Mouse (Mus musculus) layer of hippocampus, postnatal 36 days (tissue): Measurements from ENCODE around the gene Mvb12b. TPM values are rescaled to one million over a fixed set of nuclear protein-coding genes. Genes with fewer than 3 reads are reported as not detected.

ENCODE experiments used
- DNase-seq, 2 experiments: peaks; one replicate each; pipeline ENCODE4 v3.0.0; 2022
- total RNA-seq, 2 experiments: library from RNA; stranded (reverse); gene quantifications; 2 replicates each; pipeline ENCODE4 v1.2.3; 2021

Gene Mvb12b
- total RNA-seq, 2 experiments from 2014 or later = 91.3 to 91.5 TPM

DNA sequence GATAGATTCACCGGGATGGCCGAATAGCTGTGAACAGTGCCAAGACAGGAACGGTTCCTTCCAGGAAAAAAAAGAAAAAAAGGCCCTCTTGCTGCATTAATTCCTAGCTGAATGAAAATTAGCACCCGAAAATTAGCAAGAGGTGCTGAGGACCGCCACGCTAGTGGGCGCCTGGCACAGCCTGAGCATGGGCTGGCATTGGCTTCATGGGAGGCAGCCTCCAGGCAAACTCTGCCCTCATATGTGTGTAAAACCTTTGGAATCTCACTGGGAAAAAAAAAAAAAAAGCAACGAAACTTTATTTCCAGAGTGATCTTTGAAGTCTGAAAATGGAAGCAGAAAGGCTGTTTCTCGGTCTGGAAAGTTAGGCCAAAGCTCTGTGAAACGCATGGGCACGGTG, 110.7 kb downstream of the Mvb12b start:
- no peak for DNase-seq

DNA sequence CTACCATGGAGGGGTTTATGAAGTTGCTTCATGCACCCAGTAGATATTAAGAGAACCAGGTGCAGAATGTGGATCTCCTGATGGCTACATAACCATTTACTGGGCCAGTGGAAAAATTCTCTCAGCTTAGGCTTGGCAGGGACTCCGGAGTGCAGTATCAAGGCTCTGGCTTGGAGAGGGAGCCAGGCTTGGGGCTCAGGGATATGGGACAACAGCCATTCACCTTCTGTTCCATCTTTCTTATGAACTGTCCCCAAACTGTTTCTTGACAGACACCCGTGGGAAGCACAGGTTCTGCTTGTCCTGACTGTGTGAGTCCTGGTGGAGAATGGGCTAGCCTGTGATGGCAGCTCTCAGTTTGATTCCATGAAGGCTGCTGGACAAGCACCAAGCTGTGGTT, 112.9 kb downstream of the Mvb12b start:
- no peak for DNase-seq

DNA sequence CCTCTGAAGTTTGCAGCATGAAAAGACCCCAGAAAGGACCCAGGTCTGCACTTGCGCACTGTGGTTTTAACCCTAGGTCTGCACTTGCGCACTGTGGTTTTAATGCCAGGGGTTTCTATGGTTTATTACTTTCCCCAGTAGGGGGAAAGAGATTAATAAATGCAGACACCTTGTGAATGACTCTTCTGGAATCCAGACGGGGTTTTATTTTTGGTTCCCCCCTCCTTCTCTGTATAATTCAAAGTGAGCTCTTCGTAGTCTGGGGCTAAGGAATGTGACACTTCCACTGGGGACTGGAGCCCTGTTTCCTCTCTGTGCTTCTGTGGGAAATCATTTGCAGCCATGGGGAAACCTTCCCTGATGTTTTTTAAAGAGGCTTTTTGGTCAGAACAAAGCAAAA, 113.6 kb downstream of the Mvb12b start:
- no peak for DNase-seq

DNA sequence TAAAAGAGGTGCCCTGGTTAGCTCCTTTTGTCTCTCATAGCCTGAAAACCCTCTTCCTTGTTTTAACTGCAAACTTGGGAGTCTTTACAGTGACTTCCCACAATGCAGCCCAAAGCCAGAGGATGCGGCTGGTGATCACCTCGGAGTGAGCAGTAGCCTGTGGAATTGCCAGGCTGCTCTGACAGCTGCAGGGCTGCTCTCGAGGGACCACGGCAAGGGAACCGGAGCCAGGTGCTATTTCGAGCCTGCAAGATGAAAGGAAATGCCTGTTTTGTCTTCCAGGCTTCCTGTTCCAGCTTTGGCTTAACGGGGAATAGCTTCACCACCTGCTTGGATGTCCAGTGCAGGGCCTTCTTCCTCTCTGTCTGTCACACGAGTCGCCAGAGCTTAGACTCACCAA, 115.3 kb downstream of the Mvb12b start:
- no peak for DNase-seq

DNA sequence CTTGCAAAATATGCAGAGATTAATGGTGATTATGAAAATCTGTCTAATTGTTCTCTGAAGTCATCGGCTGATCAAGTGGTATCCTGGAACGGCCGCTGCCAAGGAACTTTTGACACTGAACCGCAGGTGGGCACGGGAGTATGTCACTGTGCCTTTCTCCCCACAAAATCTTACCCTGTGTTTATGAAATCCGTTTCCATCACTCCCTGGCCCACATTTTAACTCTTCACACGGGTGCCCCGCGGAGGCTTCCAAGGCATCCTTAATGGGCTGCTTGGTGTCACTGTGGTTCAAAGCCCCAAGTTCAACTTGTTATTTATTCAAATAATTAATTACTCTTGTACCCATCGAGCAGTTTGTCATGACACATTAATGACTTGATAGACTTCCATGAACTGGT, 116.4 kb downstream of the Mvb12b start:
- no peak for DNase-seq

DNA sequence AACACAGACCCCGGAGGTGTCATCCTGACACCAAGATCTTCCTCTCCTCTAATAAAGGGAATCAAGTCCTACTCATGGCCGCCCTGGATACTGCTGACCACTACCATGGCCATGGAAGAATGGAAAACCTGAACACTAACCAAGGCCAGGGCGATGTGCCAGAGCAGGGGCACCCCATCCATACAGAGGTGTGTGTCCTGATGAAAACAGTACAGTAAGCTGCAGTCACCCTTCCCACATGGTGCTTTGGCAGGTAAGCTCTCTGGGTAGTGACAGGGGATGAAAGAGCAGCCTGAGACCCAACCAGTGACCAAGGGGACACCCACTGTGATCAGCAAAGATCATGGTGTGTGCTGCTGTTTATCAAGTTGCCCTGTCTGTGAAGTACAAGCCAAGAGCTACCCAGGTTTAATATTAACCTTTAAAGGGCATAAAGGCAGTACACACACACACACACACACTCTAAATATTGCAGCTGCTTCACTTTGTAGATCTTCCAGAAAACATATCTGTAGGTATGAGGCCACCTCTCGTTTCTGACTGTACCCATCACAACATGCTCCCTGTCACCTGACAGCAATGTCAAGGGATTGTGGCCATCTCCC, 117.1 kb downstream of the Mvb12b start:
- DNase-seq = no peak

DNA sequence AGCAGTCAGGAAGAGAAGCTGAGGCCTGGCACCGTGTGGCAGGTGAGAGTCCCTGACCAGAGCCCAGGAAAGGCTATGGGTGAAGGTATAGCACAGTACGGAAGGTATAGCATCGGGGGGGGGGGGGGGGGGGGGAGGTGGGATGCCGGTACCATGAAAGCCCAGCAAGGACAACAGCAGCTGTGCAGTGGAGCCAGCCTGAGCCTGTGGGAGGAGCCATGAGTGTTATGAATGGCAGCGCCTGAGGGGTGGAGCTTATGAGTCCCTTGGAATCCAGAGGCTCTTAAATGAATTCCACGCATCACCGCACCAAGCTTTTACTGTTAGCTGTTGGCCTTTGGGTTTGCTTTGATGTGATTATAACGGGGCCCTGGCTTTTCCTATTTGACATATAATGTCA, 123.3 kb downstream of the Mvb12b start:
- no peak for DNase-seq

DNA sequence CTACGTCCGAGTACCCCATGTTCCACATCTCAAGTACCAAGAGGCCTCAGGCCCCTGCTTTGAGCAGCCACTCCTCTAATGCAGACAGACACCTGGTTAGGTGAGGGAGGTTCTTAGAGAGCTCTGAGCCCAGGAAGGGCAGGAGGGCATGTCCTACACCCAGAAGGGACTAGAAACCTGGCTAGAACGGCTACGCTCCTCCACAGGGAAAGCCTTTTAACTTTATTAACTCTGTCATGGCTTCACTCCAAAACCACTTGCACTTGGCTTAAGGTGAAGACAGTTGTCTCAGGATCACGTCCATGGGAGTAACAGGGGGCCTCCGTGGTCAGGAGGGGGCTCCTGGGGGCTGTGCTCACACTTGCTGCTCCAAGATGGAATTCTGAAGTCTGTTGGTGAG, 125.5 kb downstream of the Mvb12b start:
- no peak for DNase-seq

DNA sequence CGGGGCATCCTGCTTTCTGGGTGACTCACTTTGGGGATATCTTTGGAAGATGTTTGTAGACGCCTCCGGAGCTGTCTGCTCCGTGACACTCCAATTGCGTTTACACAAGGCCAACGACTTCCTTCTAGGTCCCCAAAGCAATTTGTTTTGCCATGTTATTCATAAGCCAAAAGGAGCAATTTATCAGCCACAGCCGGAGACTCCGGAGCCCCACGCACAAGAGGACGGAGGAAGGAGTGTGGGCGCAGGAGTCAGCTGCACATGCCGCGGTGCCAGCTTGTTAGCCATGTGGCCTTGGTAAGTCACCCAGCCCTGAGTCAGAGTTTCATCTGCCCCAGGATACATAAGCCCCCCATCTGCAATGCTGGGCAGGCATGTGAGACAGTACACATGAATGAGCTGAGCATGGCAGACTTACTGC, 127.2 kb downstream of the Mvb12b start:
- DNase-seq = peak; percentile 42 to 58

DNA sequence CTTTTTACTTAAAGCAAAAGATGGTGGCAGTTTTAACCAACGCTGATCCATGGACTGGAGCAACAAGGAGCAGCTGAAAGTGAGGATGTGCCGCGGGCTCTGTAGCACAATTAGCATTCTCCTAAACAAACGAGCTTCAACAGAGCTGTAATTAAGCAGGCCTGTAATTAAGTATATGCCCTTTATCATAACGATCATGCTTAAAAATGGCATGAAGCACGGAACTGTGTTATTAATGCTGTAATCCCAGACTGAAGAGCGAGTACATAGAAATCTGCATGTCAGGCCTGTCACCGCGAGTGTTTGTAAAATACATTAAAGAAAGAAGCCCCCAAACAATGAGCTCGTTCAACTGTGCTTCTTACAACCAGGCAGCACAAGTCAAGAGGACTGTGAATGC, 128.3 kb downstream of the Mvb12b start:
- DNase-seq = no peak

DNA sequence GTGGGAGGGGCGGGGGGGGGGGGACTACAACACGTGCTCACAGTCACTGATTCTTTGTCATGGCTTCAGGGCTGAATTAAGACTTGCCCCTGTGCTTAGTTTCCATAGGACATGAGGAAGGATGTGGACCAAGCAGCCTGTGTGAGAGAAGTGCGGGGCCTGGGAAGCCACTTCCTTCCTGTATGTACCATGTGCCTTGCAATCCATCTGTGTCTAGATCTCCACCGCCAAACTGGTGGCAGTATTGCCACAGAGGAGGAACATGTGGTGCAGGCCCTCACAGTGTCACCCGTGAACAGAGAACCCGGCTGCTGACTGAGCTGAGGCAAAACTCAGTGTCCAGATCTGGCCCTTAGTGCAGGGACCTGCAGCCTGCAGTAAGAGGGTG, 132.1 kb downstream of the Mvb12b start:
- peak; percentile 44 to 54 for DNase-seq

DNA sequence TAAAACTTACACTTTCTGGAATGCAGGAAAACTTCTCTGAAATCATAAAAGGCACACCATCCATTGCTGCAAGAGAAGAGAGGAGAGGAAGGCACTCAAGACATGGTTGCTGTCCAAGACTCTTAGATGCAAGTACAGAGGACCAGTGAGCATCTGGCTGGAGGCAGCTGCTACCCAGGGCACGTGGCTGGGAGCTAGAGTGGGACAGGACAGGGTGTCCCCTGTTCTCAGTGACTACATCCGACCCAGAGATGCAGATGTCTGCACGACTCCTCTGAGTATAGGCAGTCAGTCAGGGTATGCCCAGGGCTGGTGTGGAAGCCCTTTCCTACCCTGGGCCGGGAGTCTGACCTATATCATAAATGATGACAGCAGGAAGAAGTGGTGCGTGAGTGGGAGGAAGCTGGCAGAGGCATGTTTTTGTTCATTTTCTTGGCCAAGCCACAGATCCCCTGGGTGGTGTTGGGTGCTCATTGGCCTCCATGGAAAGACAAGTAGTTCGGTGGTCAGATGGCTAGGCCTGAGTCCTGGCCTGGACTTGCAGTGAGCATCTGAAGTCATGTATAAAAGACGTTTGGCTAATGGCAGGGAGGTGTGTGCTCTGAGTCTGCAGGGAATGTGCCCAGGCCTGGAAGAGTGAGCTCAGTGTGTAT, 132.6 kb downstream of the Mvb12b start:
- DNase-seq = peak; percentile 35 to 43

DNA sequence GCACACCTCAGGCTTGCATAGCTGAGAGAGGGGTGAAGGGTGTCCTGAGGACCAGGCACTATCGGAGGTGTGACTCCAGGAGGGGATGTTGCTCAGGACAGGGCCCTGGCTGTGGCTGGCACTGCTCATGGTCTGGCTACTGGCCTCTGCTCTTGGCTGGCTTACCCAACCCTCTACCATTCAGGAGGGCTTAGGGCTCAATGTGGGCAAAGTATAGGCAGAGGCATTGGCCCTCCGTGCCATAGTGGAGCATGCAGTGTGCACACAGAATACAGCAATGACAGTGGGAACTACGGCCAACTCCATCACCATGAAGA, 133.5 kb downstream of the Mvb12b start:
- DNase-seq = no peak

DNA sequence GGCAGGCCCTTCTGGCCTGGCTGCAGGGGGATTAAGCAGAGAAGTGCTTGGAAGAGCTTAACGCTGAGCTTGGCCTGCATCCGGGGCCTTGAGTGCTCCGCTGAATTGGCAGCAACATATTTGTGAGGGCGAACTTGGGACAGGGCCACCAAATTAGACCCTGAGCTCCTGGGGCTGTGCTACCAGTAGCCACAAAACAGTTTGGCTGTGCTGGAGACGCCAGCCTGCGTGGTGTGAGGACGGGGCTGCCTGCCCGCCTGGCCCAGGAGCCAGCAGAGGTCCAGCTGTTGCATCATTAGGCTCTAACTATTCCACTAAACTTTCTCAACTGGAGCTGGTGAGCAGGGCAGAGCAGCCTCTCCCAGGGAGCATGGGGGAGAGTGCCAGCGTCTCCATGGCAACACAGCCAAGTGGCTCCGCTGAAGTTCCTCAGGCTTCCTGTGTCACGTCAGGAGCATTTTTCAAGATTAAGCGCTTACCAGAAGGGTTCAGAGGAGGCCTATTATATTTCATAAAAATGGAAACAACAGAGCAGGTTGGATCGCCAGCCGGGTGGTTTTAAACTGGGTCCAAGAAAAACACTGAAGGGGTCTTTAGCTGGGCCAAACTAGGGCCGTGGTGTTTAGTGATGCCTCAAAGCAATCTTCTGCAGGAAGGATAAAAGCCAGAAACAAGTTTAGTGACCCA, 134.0 kb downstream of the Mvb12b start:
- peak; percentile 80 for DNase-seq

DNA sequence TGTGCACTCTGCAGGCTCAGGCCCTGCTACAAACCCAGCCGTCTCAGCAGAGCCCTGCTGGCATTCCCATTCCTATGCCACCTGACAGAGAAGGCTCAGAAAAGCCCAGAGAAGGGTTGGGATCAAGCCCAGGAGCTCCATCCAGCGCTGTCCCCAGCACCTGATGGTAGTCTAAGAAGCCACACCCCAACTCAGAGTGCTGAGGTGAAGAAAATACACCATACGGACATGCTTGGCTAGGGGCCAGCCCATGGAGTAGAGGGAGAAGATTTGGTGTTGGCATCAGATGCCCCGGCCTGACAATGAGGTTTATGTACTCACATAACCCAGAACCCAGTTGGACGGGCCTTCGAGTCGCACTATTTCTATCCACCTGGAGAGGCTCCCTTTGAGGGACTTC, 137.1 kb downstream of the Mvb12b start:
- DNase-seq = no peak

DNA sequence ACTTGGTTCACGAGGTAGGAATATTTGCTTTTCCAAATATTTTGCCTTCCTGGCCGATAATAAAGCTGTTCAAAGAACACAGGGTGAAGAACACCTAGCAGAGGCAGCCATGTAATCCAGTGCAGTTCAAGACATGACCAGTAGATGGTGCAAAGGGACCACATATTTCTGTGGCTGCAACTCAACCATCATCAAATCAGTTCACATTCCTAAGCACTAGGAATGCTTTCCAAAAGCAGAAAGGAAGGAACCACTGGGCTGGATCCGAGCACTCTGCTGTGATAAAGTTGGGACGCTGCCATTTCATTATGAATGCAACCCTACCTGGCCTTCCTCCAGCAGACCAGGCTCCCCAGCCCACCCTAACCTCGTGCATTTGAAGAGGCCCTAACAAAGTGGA, 141.3 kb downstream of the Mvb12b start:
- peak; percentile 65 to 80 for DNase-seq

DNA sequence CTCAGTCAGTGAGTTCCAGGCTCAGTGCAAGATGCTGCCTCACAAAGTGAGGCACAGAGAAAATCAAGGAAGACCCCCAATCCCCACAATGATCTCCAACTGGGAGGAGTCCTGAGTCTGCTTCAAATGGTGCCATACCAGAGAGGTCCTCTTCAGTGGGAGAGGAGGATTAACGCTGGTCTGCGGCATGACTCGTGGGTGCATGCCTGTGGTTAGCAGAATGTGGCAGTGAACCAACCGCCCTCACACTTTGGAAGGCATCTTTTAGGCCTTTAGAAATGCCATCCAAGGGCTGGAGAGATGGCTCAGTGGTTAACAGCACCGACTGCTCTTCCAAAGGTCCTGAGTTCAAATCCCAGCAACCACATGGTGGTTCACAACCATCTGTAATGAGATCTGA, 142.0 kb downstream of the Mvb12b start:
- DNase-seq = no peak

DNA sequence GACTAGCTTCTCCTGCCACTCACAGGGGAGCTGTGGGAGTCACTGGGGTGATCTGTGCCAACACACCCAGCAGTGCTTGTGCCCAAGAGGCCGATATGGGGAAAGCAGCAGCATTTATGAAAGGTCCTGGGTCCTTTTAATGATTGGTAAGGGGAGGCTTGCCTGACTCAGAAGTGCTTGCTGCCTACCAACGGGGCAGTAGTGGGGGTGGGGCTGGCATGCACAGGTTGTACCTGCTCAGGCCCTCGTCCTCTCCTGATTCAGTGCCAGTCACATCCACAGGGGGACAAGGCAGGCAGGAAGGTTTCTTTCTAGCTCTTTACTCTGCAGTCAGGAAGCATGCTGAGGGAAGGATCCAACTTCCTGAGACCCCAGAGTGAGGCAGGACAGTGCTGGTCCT, 150.6 kb downstream of the Mvb12b start:
- DNase-seq = no peak

DNA sequence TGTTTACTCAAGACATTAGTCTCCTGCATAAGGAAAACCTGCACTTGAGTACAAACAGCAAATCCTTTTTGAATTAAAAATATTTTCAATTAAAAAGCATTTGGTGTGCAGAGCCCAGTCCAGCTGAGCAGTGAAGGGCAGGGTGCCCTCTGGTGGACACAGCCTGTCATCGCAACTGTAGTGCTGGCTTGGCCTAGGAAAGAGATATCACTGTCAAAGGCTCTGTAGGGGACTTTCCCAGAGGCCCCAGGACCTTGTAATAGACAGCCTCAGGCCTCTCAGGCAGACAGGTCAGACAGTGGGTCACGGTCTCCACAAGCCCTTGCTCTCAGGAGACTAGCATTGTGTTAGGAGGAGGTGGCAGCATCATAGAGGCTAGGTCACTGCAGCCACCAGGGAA, 151.0 kb downstream of the Mvb12b start:
- peak; percentile 67 to 69 for DNase-seq

DNA sequence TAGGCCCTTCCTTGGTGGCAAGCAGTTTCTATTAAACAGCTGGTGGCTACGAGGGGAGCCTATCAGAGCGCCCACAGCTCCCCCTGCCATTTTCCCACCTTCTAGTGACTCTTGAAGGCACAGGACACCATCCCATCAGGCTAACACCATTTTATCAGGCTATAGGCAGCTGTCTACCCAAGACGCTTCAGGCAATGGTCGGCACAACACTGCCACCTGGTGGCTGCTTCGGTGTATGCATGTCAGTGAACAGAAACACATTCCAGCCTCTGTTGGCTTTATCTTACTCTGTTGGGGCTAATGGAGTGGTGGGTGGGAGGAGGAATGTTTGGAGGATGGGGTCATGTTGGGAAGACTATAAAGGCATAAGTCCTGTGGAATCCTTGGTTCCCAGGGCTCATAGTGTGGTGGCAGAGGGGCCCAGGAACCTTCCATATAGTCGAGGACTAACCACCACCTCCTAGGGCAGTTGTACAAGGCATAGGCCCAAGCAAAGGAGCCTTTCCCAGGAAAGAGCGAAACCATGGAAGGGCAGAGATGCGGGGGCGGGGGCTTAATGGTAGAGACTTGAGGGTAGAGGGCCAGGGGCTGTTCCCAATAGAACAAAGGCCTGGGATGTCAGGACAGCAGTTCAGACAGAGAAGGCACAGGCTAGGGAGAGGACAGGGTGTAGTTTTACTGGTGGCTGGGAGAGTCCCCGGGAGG, 152.8 kb downstream of the Mvb12b start:
- DNase-seq = peak; percentile 77 to 82

DNA sequence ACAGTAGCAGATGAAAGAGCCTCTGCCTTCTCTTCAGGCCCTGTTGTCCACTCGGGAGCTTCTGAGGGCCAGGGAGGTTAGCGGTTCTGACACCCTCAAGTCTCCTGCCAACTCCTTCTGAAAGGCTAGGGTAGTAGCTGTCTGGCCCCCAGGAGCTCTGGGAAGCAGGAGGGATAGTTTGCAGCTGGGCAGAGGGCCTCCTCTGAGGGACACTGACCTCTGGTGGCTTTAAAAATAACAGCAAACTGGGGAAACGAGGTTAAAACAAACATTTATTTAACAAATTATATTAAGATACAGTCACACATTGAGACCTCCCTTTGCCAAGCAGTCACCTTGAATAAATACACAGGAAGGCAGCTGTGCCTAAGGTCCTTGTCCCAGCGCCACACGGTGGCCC, 158.0 kb downstream of the Mvb12b start:
- DNase-seq = no peak

DNA sequence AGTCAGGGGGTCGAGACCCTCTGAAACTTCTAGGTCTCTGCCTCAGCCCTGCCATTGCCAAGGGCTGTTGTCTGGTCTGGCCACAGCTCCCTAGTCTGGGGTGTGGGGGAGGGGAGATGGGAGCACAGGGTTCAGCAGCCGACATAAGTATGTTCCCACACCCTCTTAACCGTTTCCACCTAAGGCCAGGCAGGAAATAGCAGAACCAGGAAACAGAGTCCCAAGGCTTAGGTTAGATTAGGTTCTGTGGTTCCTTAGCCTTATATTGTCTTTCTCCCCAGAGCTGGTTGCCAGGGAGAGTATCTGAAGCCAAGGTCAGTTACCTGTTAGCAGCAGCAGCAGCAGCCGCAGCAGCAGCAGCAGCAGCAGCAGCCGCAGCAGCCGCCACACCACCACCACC, 160.5 kb downstream of the Mvb12b start:
- DNase-seq = no peak

DNA sequence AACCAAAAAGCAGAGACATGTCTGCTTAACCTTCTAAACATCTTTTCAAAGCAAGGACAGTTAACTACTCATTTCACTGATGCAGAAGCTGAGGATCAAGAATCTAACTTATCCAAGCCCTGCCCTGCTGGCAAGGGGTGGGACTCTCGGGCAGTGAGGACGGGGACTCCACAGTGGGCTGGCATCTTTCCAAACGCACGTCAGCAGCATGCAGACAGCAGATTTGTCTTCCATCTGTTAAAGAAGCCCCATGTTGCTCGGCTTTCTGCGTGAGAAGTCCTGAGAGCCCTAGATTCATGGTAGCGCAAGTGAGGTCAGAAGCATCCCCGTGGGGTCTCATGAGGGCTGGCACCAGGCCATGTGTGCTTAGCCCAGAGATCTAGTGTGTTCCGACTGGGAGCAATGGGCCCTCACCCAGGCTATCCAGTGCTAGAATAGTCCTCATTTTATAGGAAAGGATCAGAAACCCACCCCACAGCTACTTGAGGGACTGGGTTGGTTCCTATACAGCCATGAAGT, 167.3 kb downstream of the Mvb12b start:
- no peak for DNase-seq
